Mouse (Mus musculus): ENCODE measurements at regions not wholly inside any gene's neighbourhood (a gene's known extent, or its start where the extent isn't known, plus 50 kb on each side); places are given as distances from the start of the nearest gene placed in this dataset.

DNA sequence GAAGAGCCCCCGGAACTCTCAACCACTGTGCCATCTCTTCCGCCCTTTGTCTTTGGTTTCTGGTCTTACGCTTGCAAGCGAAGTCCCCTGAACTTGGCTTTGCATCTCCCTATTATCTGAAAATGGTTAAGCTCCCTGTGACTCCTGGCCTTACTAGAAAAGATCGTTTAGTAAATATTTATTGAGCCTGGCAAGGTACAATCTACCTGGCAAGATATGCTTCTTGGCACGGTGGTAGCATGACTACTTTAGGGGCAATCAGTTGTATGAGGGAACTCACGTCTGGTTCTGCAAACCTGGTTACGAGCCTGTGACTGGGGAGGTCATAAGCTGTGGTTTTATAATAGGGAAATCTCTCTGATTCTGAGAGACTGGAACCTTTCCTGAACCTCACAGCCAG is 103.4 kb upstream of the Hnrnpa3 start:
- TF ChIP-seq USF1 (IDR thresholded peaks at IDR 0.05; ENCODE audit: low read depth, low read length) (no peak), CTCF (IDR thresholded peaks at IDR 0.05 in 2 of 3, conservative IDR thresholded peaks at IDR 0.05 in 1 of 3; ENCODE audit: control insufficient read depth in 1 of 3, insufficient read depth in 1 of 3, low read depth in 2 of 3, low read length in 3 of 3, poor library complexity in 1 of 3, severe bottlenecking in 1 of 3) (no peak)

Data from MEL (cell line).